ENCODE assay signal across 19 mouse cellular contexts in genomic region chr1:78279128-78279527, GRCm38 (mm10). TPM values are rescaled to one million over a fixed set of nuclear protein-coding genes. Genes with fewer than 3 reads are reported as not detected.
DNase-seq lines count a peak whose midpoint lies in the region; ATAC-seq and TF ChIP-seq lines count a peak whose summit lies in the region.
"Had no signal": no experiment of that assay in that cellular context is flagged by ENCODE, and none has a peak within 500 bp of the region (broad histone marks: within the 10 kb centered on the region; RNA-seq: fewer than 3 reads in every experiment).

No protein-coding gene starts in this region.

- TF ChIP-seq CTCF in kidney, adult 2 months (conservative IDR thresholded peaks at IDR 0.05; ENCODE audit: insufficient read depth, insufficient read length, low read depth, low read length), result no peak

- H3K4me2 ChIP-seq in heart, embryonic 12.5 days, result 0 out of 2 replicates have a peak overlapping the region, but pooled peaks have one; percentile 6
- H3K4me2 ChIP-seq in kidney, embryonic 15.5 days, result no peak overlapping the region
- H3K4me2 ChIP-seq in neural tube, embryonic 12.5 days (replicated peaks), result no peak overlapping the region
- H3K4me2 ChIP-seq in neural tube, embryonic 15.5 days, result no peak overlapping the region
- no peak overlapping the region for H3K4me2 ChIP-seq in limb, embryonic 13.5 days (replicated peaks)
- H3K4me2 ChIP-seq: forebrain, embryonic 12.5 days; liver, embryonic 15.5 days; midbrain, embryonic 13.5 days had no signal

- no peaks in the 10 kb centered on the region for H3K9me3 ChIP-seq in heart, embryonic 12.5 days (replicated peaks)
- H3K9me3 ChIP-seq in kidney, embryonic 15.5 days (replicated peaks), result no peaks in the 10 kb centered on the region
- no peaks in the 10 kb centered on the region for H3K9me3 ChIP-seq in neural tube, embryonic 12.5 days
- no peaks in the 10 kb centered on the region for H3K9me3 ChIP-seq in neural tube, embryonic 15.5 days (replicated peaks)
- no peaks in the 10 kb centered on the region for H3K9me3 ChIP-seq in limb, embryonic 13.5 days
- H3K9me3 ChIP-seq: forebrain, embryonic 12.5 days; liver, embryonic 15.5 days; midbrain, embryonic 13.5 days had no signal

- H3K36me3 ChIP-seq in heart, embryonic 12.5 days, result no peaks in the 10 kb centered on the region
- no peaks in the 10 kb centered on the region for H3K36me3 ChIP-seq in kidney, embryonic 15.5 days
- H3K36me3 ChIP-seq in kidney, adult 2 months (ENCODE audit: control insufficient read depth, insufficient read depth, low read length), result no peaks in the 10 kb centered on the region
- H3K36me3 ChIP-seq in neural tube, embryonic 12.5 days, result no peaks in the 10 kb centered on the region
- H3K36me3 ChIP-seq in neural tube, embryonic 15.5 days, result no peaks in the 10 kb centered on the region
- H3K36me3 ChIP-seq in limb, embryonic 13.5 days, result no peaks in the 10 kb centered on the region
- H3K36me3 ChIP-seq: forebrain, embryonic 12.5 days; liver, embryonic 15.5 days; midbrain, embryonic 13.5 days had no signal

- no peak for DNase-seq in heart, adult 8-10 months (ENCODE audit: low spot score)
- DNase-seq in kidney, adult 2 months, result no peak
- no peak for DNase-seq in gastrocnemius, postnatal 25 days
- DNase-seq: B cell, adult 2 months; cerebellum, adult 8-10 months; gastrocnemius, postnatal 36 days; kidney, postnatal 25 days; layer of hippocampus, adult 9-11 months; thymus, postnatal 14 days had no signal

- 0 out of 2 replicates have a peak, but pooled peaks cover 3% of the 10 kb centered on the region for H3K4me1 ChIP-seq in heart, embryonic 12.5 days (replicated peaks)
- no peaks in the 10 kb centered on the region for H3K4me1 ChIP-seq in kidney, embryonic 15.5 days
- no peaks in the 10 kb centered on the region for H3K4me1 ChIP-seq in kidney, adult 2 months (ENCODE audit: control insufficient read depth, insufficient read depth, low read length)
- H3K4me1 ChIP-seq in neural tube, embryonic 12.5 days, result no peaks in the 10 kb centered on the region; the same call in 1 of the 2 replicates
- no peaks in the 10 kb centered on the region for H3K4me1 ChIP-seq in neural tube, embryonic 15.5 days
- H3K4me1 ChIP-seq in limb, embryonic 13.5 days, result peaks cover 5% of the 10 kb centered on the region; the same call in 1 of the 2 replicates
- H3K4me1 ChIP-seq: liver, embryonic 15.5 days; midbrain, embryonic 13.5 days had no signal

- no peak overlapping the region for H3K9ac ChIP-seq in heart, embryonic 12.5 days
- H3K9ac ChIP-seq in kidney, embryonic 15.5 days, result no peak overlapping the region
- H3K9ac ChIP-seq in neural tube, embryonic 12.5 days, result no peak overlapping the region
- no peak overlapping the region for H3K9ac ChIP-seq in neural tube, embryonic 15.5 days (replicated peaks)
- no peak overlapping the region for H3K9ac ChIP-seq in limb, embryonic 13.5 days
- H3K9ac ChIP-seq: forebrain, embryonic 12.5 days; liver, embryonic 15.5 days; midbrain, embryonic 13.5 days had no signal

- H3K27me3 ChIP-seq in heart, embryonic 12.5 days (replicated peaks), result no peaks in the 10 kb centered on the region
- H3K27me3 ChIP-seq in kidney, embryonic 15.5 days, result no peaks in the 10 kb centered on the region
- no peaks in the 10 kb centered on the region; the same call in 1 of the 2 replicates for H3K27me3 ChIP-seq in kidney, adult 2 months (replicated peaks; ENCODE audit: control insufficient read depth, insufficient read depth, low read length)
- H3K27me3 ChIP-seq in neural tube, embryonic 12.5 days (replicated peaks), result no peaks in the 10 kb centered on the region
- H3K27me3 ChIP-seq in neural tube, embryonic 15.5 days (replicated peaks), result no peaks in the 10 kb centered on the region
- H3K27me3 ChIP-seq in limb, embryonic 13.5 days, result no peaks in the 10 kb centered on the region
- H3K27me3 ChIP-seq: forebrain, embryonic 12.5 days; liver, embryonic 15.5 days; midbrain, embryonic 13.5 days had no signal

- H3K4me3 ChIP-seq in heart, embryonic 12.5 days, result no peak overlapping the region
- no peak overlapping the region for H3K4me3 ChIP-seq in kidney, embryonic 15.5 days (replicated peaks)
- H3K4me3 ChIP-seq in kidney, adult 2 months (ENCODE audit: insufficient read depth, low read depth, low read length), result no peak overlapping the region
- no peak overlapping the region for H3K4me3 ChIP-seq in neural tube, embryonic 12.5 days
- H3K4me3 ChIP-seq in neural tube, embryonic 15.5 days (replicated peaks), result no peak overlapping the region
- no peak overlapping the region for H3K4me3 ChIP-seq in limb, embryonic 13.5 days
- H3K4me3 ChIP-seq: forebrain, embryonic 12.5 days; liver, embryonic 15.5 days; midbrain, embryonic 13.5 days had no signal

- 12% methylated on average over 3 of the region's 3 CpGs for WGBS in heart, embryonic 12.5 days
- 25% methylated on average over 3 of the region's 3 CpGs for WGBS in kidney, embryonic 15.5 days
- WGBS in kidney, adult 2 months, result 54% methylated on average over 3 of the region's 3 CpGs
- 29% methylated on average over 3 of the region's 3 CpGs for WGBS in neural tube, embryonic 12.5 days
- 21% methylated on average over 3 of the region's 3 CpGs for WGBS in neural tube, embryonic 15.5 days
- 26% methylated on average over 3 of the region's 3 CpGs for WGBS in limb, embryonic 13.5 days

- TF ChIP-seq POLR2A in kidney, adult 2 months (IDR thresholded peaks at IDR 0.05; ENCODE audit: low read depth, low read length), result no peak

- no peak overlapping the region for H3K27ac ChIP-seq in heart, embryonic 12.5 days (ENCODE audit: poor library complexity, severe bottlenecking)
- no peak overlapping the region for H3K27ac ChIP-seq in kidney, embryonic 15.5 days
- H3K27ac ChIP-seq in kidney, adult 2 months (ENCODE audit: insufficient read depth, low read depth, low read length), result no peak overlapping the region
- no peak overlapping the region for H3K27ac ChIP-seq in neural tube, embryonic 12.5 days
- H3K27ac ChIP-seq in neural tube, embryonic 15.5 days (replicated peaks), result no peak overlapping the region
- no peak overlapping the region for H3K27ac ChIP-seq in limb, embryonic 13.5 days
- H3K27ac ChIP-seq: forebrain, embryonic 12.5 days; liver, embryonic 15.5 days; macrophage; midbrain, embryonic 13.5 days had no signal

- peak; percentile 33; the same call in 1 of the 2 replicates for ATAC-seq in heart, embryonic 12.5 days (ENCODE audit: insufficient number of reproducible peaks, low FRiP score)
- peak; percentile 58; the same call in 1 of the 2 replicates for ATAC-seq in kidney, embryonic 15.5 days (replicated peaks; ENCODE audit: low FRiP score)
- 0 out of 2 replicates have a peak, but pooled peaks have one; percentile 21 for ATAC-seq in neural tube, embryonic 12.5 days (ENCODE audit: low FRiP score, low read depth)
- ATAC-seq in neural tube, embryonic 15.5 days (ENCODE audit: low FRiP score), result no peak
- 0 out of 2 replicates have a peak, but pooled peaks have one; percentile 48 for ATAC-seq in limb, embryonic 13.5 days (ENCODE audit: low FRiP score, low read depth)
- ATAC-seq: midbrain, embryonic 13.5 days had no signal

RNA-seq across cellular contexts. Expression of gene Sgpp2, which starts 31.0 kb away (rescaled TPM):
- polyA plus RNA-seq in heart, embryonic 12.5 days (2016; fragmentation: Nextera tagmentation; extraction: Ambion mirVana), result 0.14 TPM in 2 replicates
- under 1 TPM in 3 of 4 experiments, not detected in 1; 0.06 TPM for total RNA-seq in heart, adult 8-10 months (2022)
- 20.0 and 21.7 TPM in 2 replicates for polyA plus RNA-seq in kidney, embryonic 15.5 days (2015; fragmentation: Nextera tagmentation; extraction: Ambion mirVana)
- 15.6 and 17.8 TPM in 2 replicates for polyA plus RNA-seq in kidney, adult 2 months (2012; rRNA removed)
- polyA plus RNA-seq in neural tube, embryonic 12.5 days (2016; fragmentation: Nextera tagmentation; extraction: Ambion mirVana), result 1.2 and 2.1 TPM in 2 replicates
- 1.8 and 4.3 TPM in 2 replicates for polyA plus RNA-seq in neural tube, embryonic 15.5 days (2015; fragmentation: Nextera tagmentation; extraction: Ambion mirVana)
- polyA plus RNA-seq in limb, embryonic 13.5 days (2015; fragmentation: Nextera tagmentation; extraction: Ambion mirVana), result 0.70 and 0.76 TPM in 2 replicates
- total RNA-seq in gastrocnemius, postnatal 25 days (2021), result not detected
- total RNA-seq: common myeloid progenitor, adult 5-6 weeks; gastrocnemius, postnatal 36 days had no signal
- polyA plus RNA-seq: macrophage had no signal
